Mouse (Mus musculus): Measurements from ENCODE around the gene Psg16.

GRCm38 (mm10) chr7:17091280-17091679 lies 17.4 kb downstream of the Psg16 start:
- no peak for TF ChIP-seq CTCF (IDR thresholded peaks at IDR 0.05; ENCODE audit: insufficient read depth, low read depth, low read length)
- TF ChIP-seq POLR2A (IDR thresholded peaks at IDR 0.05; ENCODE audit: insufficient read depth, low read depth, low read length), result no peak

Measured in olfactory bulb, adult 2 months (tissue).